Mouse (Mus musculus) liver, adult 2 months (tissue): Measurements from ENCODE around the gene Pdik1l. TPM values are rescaled to one million over a fixed set of nuclear protein-coding genes. Genes with fewer than 3 reads are reported as not detected.

Experiments
- DNase-seq: peaks from one replicate; pipeline ENCODE4 v3.0.0-alpha.2; 2011; ENCODE audit warnings: low read depth, low spot score; ENCODE audit errors: extremely low read depth
- H3K27ac ChIP-seq: fragments of 200-500 bp; replicated peaks from 2 replicates; pipeline ENCODE4 v1.5.1; 2012; ENCODE audit warnings: low read depth, mild to moderate bottlenecking, control low read depth, inconsistent platforms, low read length; ENCODE audit not compliant: insufficient read depth
- H3K27me3 ChIP-seq: fragments of 200-500 bp; 2 replicates; pipeline ENCODE4 v1.6.1; 2012; ENCODE audit warnings: mild to moderate bottlenecking, moderate library complexity, low read length, inconsistent platforms; ENCODE audit not compliant: control insufficient read depth, insufficient read depth
- H3K36me3 ChIP-seq: fragments of 200-500 bp; 2 replicates; pipeline ENCODE4 v1.6.1; 2012; ENCODE audit warnings: low read length, inconsistent platforms; ENCODE audit not compliant: control insufficient read depth, insufficient read depth
- H3K4me1 ChIP-seq: fragments of 200-500 bp; 2 replicates; pipeline ENCODE4 v1.6.1; 2011; ENCODE audit warnings: low read length; ENCODE audit not compliant: control insufficient read depth, insufficient read depth
- H3K4me3 ChIP-seq: fragments of 200-500 bp; 2 replicates; pipeline ENCODE4 v1.5.1; 2011; ENCODE audit warnings: low read depth, mild to moderate bottlenecking, control low read depth, low read length, moderate library complexity; ENCODE audit not compliant: insufficient read depth
- H3K79me2 ChIP-seq: fragments of 200-500 bp; 2 replicates; pipeline ENCODE4 v1.6.1; 2012; ENCODE audit warnings: inconsistent platforms, mild to moderate bottlenecking, low read length, moderate library complexity; ENCODE audit not compliant: control insufficient read depth, insufficient read depth
- H3K9ac ChIP-seq: fragments of 200-500 bp; 2 replicates; pipeline ENCODE4 v1.6.1; 2012; ENCODE audit warnings: low read depth, mild to moderate bottlenecking, control low read depth, inconsistent platforms, low read length
- CTCF ChIP-seq: fragments of 200-500 bp; IDR thresholded peaks from 2 replicates; pipeline ENCODE4 v1.5.1; 2011; ENCODE audit warnings: low read depth, low read length, control low read depth
- POLR2A ChIP-seq: fragments of 200-500 bp; IDR thresholded peaks from 2 replicates; pipeline ENCODE4 v1.6.1; 2011; ENCODE audit warnings: low read length, control low read depth; ENCODE audit not compliant: insufficient read depth; ENCODE audit errors: extremely low read depth
- WGBS: fragments of 180-500 bp; shearing (Covaris S2); methylation state at CpG from one replicate; pipeline ENCODE4 v1.1.7; 2018; 5-methylcytosine and 5-hydroxymethylcytosine counted together
- polyA plus RNA-seq: library from polyadenylated mRNA; depleted of rRNA; stranded (reverse); fragments of >200 nt; gene quantifications from 2 replicates; pipeline ENCODE4 v1.2.3, GENCODE M21; 2012
- total RNA-seq: library from RNA; depleted of rRNA; stranded (reverse); fragments of >200 nt; gene quantifications from 2 replicates; pipeline ENCODE4 v1.2.3, GENCODE M21; 2014

The Pdik1l gene
- total and polyA plus RNA-seq, 2 experiments = 2.7 to 7.8 TPM

- Histone ChIP-seq H3K27me3 (no peaks in the 10 kb centered on the region), H3K27ac (no peak overlapping the region), H3K4me3 (no peak overlapping the region), H3K79me2 (no peaks in the 10 kb centered on the region), H3K4me1 (peaks cover 2% of the 10 kb centered on the region; the same call in 1 of the 2 replicates), H3K9ac (no peak overlapping the region), H3K36me3 (no peaks in the 10 kb centered on the region)
- DNase-seq = no peak
- TF ChIP-seq CTCF (no peak), POLR2A (no peak)
- 92% methylated on average over 4 of the region's 4 CpGs for WGBS
Observed at GRCm38 (mm10) chr4:134314081-134314655, 26.5 kb upstream of the Pdik1l start.

- TF ChIP-seq CTCF = no peak; the same call in 1 of the 2 replicates
- no peak for TF ChIP-seq POLR2A
- Histone ChIP-seq H3K9ac (no peak overlapping the region), H3K27ac (no peak overlapping the region), H3K27me3 (no peaks in the 10 kb centered on the region), H3K79me2 (no peaks in the 10 kb centered on the region), H3K36me3 (no peaks in the 10 kb centered on the region), H3K4me1 (peaks cover 2% of the 10 kb centered on the region; the same call in 1 of the 2 replicates), H3K4me3 (no peak overlapping the region)
- no peak for DNase-seq
- WGBS = 95% methylated on average over 6 of the region's 6 CpGs
Observed at GRCm38 (mm10) chr4:134312901-134313300, 25.2 kb upstream of the Pdik1l start.

- DNase-seq = no peak
- H3K27ac ChIP-seq = no peak overlapping the region
- H3K9ac ChIP-seq = no peak overlapping the region
- no peaks in the 10 kb centered on the region for H3K36me3 ChIP-seq
- no peak overlapping the region for H3K4me3 ChIP-seq
- WGBS = 79% methylated on average over 5 of the region's 5 CpGs
- H3K27me3 ChIP-seq = no peaks in the 10 kb centered on the region
- TF ChIP-seq CTCF (no peak), POLR2A (no peak)
- no peaks in the 10 kb centered on the region for H3K79me2 ChIP-seq
- H3K4me1 ChIP-seq = peaks cover 2% of the 10 kb centered on the region; the same call in 1 of the 2 replicates
Observed at GRCm38 (mm10) chr4:134312341-134312740, 24.6 kb upstream of the Pdik1l start.

- no peak for DNase-seq
- H3K27ac ChIP-seq = no peak overlapping the region
- no peak for TF ChIP-seq POLR2A
- no peak for TF ChIP-seq CTCF
- 88% methylated on average over 9 of the region's 9 CpGs for WGBS
- no peaks in the 10 kb centered on the region for H3K27me3 ChIP-seq
- H3K4me1 ChIP-seq = peaks cover 4% of the 10 kb centered on the region
- H3K4me3 ChIP-seq = no peak overlapping the region
- H3K36me3 ChIP-seq = no peaks in the 10 kb centered on the region
- H3K9ac ChIP-seq = no peak overlapping the region
- no peaks in the 10 kb centered on the region for H3K79me2 ChIP-seq
Observed at GRCm38 (mm10) chr4:134311784-134312183, 24.1 kb upstream of the Pdik1l start.

- Histone ChIP-seq H3K4me1 (peaks cover 4% of the 10 kb centered on the region), H3K4me3 (no peak overlapping the region), H3K27ac (no peak overlapping the region), H3K27me3 (no peaks in the 10 kb centered on the region), H3K9ac (no peak overlapping the region), H3K36me3 (no peaks in the 10 kb centered on the region), H3K79me2 (no peaks in the 10 kb centered on the region)
- TF ChIP-seq CTCF (no peak), POLR2A (no peak)
- WGBS = 92% methylated on average over 9 of the region's 9 CpGs
- DNase-seq = no peak
Observed at GRCm38 (mm10) chr4:134310656-134311055, 23.0 kb upstream of the Pdik1l start.

GRCm38 (mm10) chr4:134310106-134310505, 22.4 kb upstream of the Pdik1l start:
- DNase-seq = peak; percentile 72
- H3K27me3 ChIP-seq = no peaks in the 10 kb centered on the region
- WGBS = 39% methylated on average over 7 of the region's 7 CpGs
- peaks cover 4% of the 10 kb centered on the region for H3K4me1 ChIP-seq
- no peaks in the 10 kb centered on the region for H3K79me2 ChIP-seq
- no peaks in the 10 kb centered on the region for H3K36me3 ChIP-seq
- no peak overlapping the region for H3K27ac ChIP-seq
- no peak overlapping the region for H3K9ac ChIP-seq
- TF ChIP-seq CTCF (no peak), POLR2A (no peak)
- H3K4me3 ChIP-seq = no peak overlapping the region
